Mouse (Mus musculus): ENCODE results near the gene Eif2a.

Eif2a gene

GRCm38 (mm10) chr3:58525652-58526407 is at the start of gene Eif2a, which contains the start of gene Serp1:
TSS of gene Eif2a (plus strand) at chr3:58525821.
TSS of gene Serp1 (minus strand) at chr3:58525892.
- peak; percentile 95 to 97 for DNase-seq (ENCODE audit: low spot score in 2 of 2)

GRCm38 (mm10) chr3:58478755-58479455 is 46.7 kb upstream of the Eif2a start:
- DNase-seq (ENCODE audit: low spot score in 2 of 2) = no peak

GRCm38 (mm10) chr3:58485883-58486282 is 39.7 kb upstream of the Eif2a start:
- peak in 1 of 2 experiments; percentile 54 for DNase-seq (ENCODE audit: low spot score in 2 of 2)

- no peak for DNase-seq (ENCODE audit: low spot score in 2 of 2)
Measured at GRCm38 (mm10) chr3:58487121-58487520, 38.5 kb upstream of the Eif2a start.

- DNase-seq (ENCODE audit: low spot score in 2 of 2) = no peak
Measured at GRCm38 (mm10) chr3:58487999-58488775, 37.4 kb upstream of the Eif2a start.

DNA sequence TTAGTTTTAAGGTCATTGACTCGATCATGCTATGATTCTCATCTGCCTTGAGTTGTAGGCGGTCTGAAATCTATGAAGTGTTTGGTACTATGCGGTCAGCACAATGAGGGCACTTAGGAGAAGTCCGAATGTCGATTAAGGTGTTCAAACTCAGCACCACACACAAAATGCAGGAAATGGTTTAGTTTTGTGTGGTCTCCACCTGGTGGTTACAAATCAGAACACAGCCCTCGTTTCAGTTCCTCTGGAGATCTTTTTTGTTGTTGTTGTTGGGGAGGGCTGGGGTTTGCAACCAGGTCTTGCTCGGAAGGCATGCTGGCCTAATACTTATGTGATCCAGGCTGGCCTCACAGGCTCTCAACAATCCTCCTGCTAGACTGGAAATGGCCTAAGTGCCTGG is 34.8 kb upstream of the Eif2a start:
- DNase-seq (ENCODE audit: low spot score in 2 of 2) = peak in 1 of 2 experiments; percentile 44

DNA sequence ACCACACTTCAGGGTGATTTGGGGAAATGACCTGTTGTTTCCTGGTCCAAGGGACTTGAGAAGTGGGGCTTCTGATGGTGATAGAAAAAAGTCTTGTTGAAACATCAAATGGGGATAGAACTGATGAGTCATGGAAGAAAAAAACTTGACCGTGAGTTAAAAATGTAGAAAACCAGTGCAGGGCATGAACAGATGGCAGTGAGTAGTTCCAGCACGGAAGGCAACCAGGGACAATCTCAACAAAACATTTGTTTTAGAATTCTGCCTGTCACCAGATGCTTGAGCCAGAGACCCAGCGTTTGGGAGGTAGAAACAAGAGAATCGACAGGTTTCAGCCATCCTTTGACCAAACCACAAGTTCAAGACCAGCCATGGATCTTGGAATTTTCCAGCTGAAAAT is 32.0 kb upstream of the Eif2a start:
- DNase-seq (ENCODE audit: low spot score in 2 of 2) = no peak

GRCm38 (mm10) chr3:58501961-58502360 is 23.7 kb upstream of the Eif2a start:
- DNase-seq (ENCODE audit: low spot score in 2 of 2) = peak in 1 of 2 experiments; percentile 43

DNA sequence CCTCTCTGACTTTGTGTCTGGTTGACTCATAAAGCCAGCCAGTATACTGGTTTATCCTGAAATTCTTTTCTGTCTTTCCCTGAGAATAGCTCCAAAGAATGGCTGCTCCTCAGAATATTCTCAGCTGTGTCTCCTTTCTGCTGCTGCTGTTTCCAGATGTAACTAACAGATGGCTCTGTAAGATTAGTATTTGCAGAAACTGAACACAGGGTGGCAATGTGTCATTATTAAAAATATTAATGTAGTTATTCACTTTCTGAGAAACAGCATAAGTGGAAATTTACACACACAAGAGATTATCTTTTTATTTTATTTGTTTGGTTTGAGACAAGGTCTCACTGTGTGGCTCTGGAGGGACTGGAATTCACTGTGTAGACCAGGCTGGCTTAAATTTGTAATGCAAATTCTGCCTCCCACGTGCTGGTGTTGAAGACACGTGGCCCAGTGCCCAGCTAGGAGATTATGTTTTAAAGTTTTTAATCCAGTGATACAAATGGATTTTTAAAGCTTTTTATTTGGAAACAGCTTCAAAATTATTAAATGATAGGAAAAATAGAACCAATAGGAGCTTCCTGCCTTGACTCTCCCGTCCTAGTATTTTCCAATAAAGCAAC is 21.8 kb upstream of the Eif2a start:
- no peak for DNase-seq (ENCODE audit: low spot score in 2 of 2)

GRCm38 (mm10) chr3:58504676-58505075 is 20.9 kb upstream of the Eif2a start:
- no peak for DNase-seq (ENCODE audit: low spot score in 2 of 2)

DNA sequence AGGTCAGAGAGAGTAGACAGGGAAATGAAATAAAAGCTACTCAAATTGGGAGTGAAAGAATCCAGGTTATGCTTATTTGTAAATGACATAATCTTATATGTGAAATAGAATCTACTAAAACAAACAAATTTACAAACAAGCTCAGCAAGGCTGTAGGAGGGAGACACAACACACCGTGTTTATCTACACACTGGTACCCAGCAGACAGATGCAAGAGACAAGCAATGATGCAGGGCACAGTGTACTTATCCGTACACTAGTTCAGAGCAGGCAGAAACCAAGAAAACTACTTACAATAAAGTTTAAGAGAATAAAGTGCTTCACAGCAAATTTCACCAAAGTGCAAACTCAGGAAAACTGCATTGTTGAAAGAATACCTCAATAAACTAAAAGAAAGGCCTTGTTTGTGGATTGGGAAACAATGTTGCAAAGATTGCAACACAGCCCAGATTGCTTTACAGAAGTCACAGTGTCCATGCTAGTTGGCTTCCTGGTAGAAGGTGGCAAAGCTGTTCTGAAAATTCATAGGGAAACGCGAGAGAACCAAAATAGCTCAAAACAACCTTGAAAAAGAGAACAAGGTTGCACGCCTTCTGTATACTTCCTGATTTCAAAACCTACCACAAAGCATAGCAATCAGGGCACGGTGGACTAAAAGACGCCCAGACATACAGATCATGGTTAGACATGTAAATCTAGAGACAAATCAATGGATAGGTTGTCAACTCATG is 17.4 kb upstream of the Eif2a start:
- DNase-seq (ENCODE audit: low spot score in 2 of 2) = no peak

DNA sequence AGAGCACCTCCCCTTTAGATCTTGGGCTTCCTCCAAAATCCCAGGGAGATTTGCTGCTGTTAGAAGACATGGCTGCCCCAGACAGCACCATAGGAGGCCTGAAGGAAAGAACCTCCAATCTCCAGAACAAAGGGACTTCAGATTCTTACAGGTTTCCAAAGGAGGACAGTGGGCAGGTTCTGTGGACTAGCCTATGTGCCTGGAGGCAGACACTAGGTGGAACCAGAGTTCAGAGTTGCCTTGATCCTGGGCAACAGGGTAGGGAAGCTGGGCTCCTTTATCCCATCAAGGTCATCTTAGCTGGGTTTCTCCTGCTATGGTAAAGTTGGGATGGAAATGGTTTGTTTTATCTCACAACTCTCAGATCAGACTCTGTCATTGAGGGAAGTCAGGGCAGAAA is 14.0 kb upstream of the Eif2a start:
- peak in 1 of 2 experiments; percentile 28 for DNase-seq (ENCODE audit: low spot score in 2 of 2)

DNA sequence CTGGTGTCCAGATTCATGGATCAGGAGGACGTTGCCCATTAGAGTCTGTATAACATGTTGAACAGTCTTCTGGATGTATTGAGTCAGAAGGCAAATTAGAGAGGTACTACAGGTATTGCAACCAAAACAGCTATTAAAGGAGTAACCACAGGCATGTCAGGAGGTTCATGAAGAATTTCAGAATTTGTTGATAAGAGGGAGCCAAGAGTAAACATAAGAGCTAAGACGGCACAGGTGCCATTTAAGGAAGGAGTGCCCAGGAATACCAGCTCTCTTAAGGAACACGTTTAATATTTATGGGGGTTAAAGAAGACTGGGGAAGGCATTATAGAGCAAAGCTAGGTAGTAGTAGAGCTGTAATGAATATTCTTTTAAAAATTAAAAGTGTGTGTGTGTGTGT is 12.9 kb upstream of the Eif2a start:
- DNase-seq (ENCODE audit: low spot score in 2 of 2) = no peak

DNA sequence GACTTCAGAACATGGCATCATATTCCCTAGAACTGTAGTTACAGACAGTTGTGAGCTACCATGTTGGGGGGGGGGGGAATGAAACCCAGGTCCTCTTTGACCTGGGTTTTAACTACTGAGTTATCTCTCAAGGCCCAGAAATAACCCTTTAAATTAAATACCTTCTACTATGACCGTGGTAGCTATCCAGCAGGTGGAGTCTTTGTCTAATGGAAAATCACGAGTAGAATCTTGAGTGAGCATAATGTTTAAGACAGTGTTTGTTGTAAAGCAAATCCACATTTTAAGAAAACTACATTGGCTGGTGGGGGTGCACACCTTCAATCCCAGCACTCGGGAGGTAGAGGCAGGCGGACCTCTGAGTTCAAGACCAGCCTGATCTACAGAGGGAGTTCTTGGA is 12.1 kb upstream of the Eif2a start:
- no peak for DNase-seq (ENCODE audit: low spot score in 2 of 2)

DNA sequence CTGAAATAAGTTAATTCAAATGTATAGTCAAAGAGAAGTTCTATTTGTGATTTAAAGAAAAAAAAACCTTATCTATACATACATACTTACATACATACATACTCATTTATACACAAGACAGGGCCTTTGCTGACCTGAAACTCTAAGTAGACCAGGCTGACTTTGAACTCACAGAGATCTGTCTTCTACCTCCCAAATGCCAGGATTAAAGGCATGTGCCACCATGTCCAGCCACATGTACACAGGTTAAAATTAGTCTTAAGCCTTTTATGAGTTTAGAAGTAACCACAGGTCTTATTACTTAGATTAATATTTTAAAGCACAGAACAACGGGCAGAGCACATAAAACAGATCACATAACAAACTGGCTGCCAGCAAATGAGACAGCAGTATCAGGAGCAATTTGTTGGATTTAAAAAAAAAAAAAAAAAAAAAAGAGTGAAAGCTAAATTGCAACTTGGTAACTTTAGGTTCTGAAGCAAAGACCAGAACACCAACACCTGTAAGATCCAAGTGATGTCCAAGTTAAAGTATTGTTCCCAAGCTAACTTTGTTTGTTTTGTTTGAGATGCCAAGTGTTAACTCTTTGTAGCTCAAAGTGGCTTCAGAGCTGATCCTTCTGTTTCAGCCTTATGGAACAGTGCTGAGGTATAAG is 9.5 kb upstream of the Eif2a start:
- DNase-seq (ENCODE audit: low spot score in 2 of 2) = no peak

DNA sequence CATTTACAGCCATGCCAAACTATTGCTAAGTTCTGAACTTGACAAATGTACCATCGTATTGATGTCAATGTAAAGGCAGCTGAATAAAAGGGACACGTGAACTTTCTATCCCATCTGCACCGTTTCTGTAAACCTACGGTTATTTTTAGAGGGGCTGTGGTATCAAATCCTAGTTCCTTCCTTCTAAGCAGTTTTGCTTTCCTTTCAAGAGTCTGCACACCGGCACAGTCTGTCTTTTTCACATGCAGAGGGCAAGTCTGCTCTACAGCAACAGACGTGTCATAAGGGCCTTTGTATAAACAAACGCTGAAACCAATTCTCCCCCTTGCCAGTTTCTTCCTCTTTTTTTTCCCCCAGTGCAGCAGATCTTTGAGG is 9.0 kb upstream of the Eif2a start:
- DNase-seq (ENCODE audit: low spot score in 2 of 2) = peak in 1 of 2 experiments; percentile 42

DNA sequence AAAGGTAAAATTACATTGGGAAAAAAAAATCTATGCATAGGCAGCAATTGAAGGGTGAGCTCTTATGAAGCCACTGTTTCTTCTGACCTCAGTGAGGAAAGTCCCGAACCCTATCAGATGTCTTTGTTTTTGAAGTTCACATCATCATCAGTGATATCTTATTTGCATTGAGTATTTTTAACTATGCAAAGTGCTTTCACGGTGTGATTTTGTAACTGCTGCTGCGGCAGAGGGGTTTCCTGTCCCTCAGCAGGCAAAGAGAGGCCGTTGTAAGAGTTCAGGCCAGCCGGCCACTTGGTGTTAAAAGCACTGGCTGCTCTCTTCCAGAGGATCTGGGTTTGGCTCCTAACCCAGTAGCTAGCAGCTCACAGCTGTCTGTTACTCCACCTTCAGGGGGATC is 8.4 kb upstream of the Eif2a start:
- peak in 1 of 2 experiments; percentile 60 for DNase-seq (ENCODE audit: low spot score in 2 of 2)

DNA sequence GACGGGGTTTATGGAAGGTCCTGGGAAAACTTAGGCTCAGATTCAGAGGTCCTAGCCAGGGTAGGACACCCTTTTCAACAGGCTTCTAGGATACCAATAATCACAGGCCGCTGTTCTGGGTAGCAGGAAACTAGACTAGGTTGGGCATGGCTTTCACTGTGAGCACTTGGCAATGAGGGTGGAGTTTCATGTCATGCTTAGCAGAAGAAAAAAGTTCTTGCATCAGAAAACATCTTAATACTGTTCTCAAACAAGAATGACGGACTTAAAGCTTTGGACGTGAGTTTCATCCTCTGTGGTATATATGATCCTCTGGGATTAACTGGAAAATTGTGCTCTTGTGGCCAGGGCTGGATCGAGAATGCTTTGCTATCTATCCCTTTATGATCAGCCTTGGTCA is 7.8 kb upstream of the Eif2a start:
- peak in 1 of 2 experiments; percentile 41 for DNase-seq (ENCODE audit: low spot score in 2 of 2)

DNA sequence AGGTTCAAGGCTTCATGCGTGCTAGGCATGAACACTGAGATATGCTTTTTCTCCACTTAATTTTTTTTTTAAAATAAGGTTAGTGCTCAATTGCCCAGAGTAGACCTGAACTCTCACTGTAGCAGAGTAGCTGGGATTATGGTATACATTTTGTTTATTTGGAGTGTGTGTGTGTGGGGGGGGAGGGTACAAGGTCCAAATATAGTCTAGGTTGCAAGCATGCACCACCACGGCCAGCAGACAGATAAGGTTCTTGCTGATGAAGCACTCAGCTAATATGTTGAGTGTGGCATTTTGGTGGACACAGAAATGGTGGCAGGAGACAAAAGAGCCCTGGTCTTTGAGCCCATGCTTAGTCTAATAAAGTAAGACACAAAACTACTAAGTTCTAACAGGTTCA is 6.7 kb upstream of the Eif2a start:
- DNase-seq (ENCODE audit: low spot score in 2 of 2) = no peak

DNA sequence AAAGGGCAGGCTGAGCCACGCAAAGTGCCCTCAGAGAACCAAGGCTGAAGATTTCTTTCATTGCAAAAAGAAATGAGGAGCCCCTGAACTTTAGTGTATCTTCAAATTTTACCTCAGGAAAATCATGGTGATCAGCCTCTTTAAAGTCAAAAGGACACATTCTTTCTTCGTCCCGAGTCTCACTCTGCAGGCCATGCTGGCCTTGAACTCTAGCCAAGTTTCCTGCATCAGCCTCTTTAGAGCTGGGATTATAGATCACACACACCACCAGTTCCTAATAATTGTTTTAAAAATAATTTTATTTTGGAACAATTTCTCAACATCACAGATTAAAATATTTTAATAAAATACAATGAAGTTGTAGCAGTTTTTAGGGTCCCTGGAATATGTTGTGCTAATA is 6.1 kb upstream of the Eif2a start:
- DNase-seq (ENCODE audit: low spot score in 2 of 2) = no peak

GRCm38 (mm10) chr3:58520286-58520685 is 5.3 kb upstream of the Eif2a start:
- DNase-seq (ENCODE audit: low spot score in 2 of 2) = no peak
